8 mouse cellular contexts compared by ENCODE assay signal in genomic region chr8:126920845-126921244, GRCm38 (mm10). TPM values are rescaled to one million over a fixed set of nuclear protein-coding genes. Genes with fewer than 3 reads are reported as not detected.
DNase-seq lines count a peak whose midpoint lies in the region; ATAC-seq and TF ChIP-seq lines count a peak whose summit lies in the region.

No protein-coding gene starts in this region.

- no peak overlapping the region for H3K9ac ChIP-seq in heart, embryonic 14.5 days (ENCODE audit: low read length)
- no peak overlapping the region for H3K9ac ChIP-seq in liver, embryonic 11.5 days (ENCODE audit: low read depth, low read length)

- TF ChIP-seq POLR2A in bone marrow macrophage, adult 2 months (IDR thresholded peaks at IDR 0.05; ENCODE audit: borderline replicate concordance, low read depth, low read length), result 0 out of 2 replicates have a peak, but pooled peaks have one; percentile 42
- no peak for TF ChIP-seq POLR2A in myocyte (IDR thresholded peaks at IDR 0.05; ENCODE audit: insufficient read length, low read depth)

- no peaks in the 10 kb centered on the region for H3K79me2 ChIP-seq in myocyte (ENCODE audit: control insufficient read depth, insufficient read depth)

- peaks cover 6% of the 10 kb centered on the region; the same call in 1 of the 2 replicates for H3K36me3 ChIP-seq in forebrain, embryonic 10.5 days (replicated peaks)
- 0 out of 2 replicates have a peak, but pooled peaks cover 6% of the 10 kb centered on the region for H3K36me3 ChIP-seq in heart, embryonic 14.5 days (ENCODE audit: control insufficient read depth, insufficient read depth, low read length)
- H3K36me3 ChIP-seq in liver, embryonic 11.5 days (ENCODE audit: control insufficient read depth, insufficient read depth, low read length), result no peaks in the 10 kb centered on the region
- H3K36me3 ChIP-seq in myocyte (ENCODE audit: control insufficient read depth, insufficient read depth), result peaks cover 2% of the 10 kb centered on the region

- peak overlapping the region; percentile 10; the same call in 1 of the 2 replicates for H3K4me3 ChIP-seq in bone marrow macrophage, adult 2 months (ENCODE audit: insufficient read depth, low read length)
- H3K4me3 ChIP-seq in forebrain, embryonic 10.5 days, result no peak overlapping the region
- H3K4me3 ChIP-seq in heart, embryonic 14.5 days (ENCODE audit: control insufficient read depth in 1 of 2, insufficient read depth in 1 of 2, low read depth in 1 of 2, low read length in 2 of 2), result no peak overlapping the region
- no peak overlapping the region for H3K4me3 ChIP-seq in liver, embryonic 11.5 days (ENCODE audit: low read depth, low read length)
- H3K4me3 ChIP-seq in myocyte, result no peak overlapping the region

- WGBS in forebrain, embryonic 10.5 days, result 29% methylated on average over 3 of the region's 3 CpGs
- 21% methylated on average over 3 of the region's 3 CpGs for WGBS in heart, embryonic 14.5 days
- 39% methylated on average over 3 of the region's 3 CpGs for WGBS in liver, embryonic 11.5 days

- peak; percentile 80 for DNase-seq in CD4-positive helper T cell, adult 2 months (ENCODE audit: low read depth, low spot score)
- peak; percentile 65 for DNase-seq in forebrain, embryonic 10.5 days (ENCODE audit: extremely low spot score, low spot score)
- peak; percentile 87 for DNase-seq in kidney, postnatal 10 days
- DNase-seq in liver, embryonic 11.5 days (ENCODE audit: low spot score), result no peak
- peak; percentile 75 for DNase-seq in telencephalon, adult 2 months (ENCODE audit: low read depth, low spot score)

- H3K4me2 ChIP-seq in heart, embryonic 14.5 days (ENCODE audit: low read length), result no peak overlapping the region
- H3K4me2 ChIP-seq in liver, embryonic 11.5 days, result no peak overlapping the region
- peak overlapping the region; percentile 22 for H3K4me2 ChIP-seq in myocyte (ENCODE audit: low read depth)

- no peaks in the 10 kb centered on the region for H3K27me3 ChIP-seq in forebrain, embryonic 10.5 days (ENCODE audit: poor library complexity, severe bottlenecking)
- H3K27me3 ChIP-seq in heart, embryonic 14.5 days (ENCODE audit: control insufficient read depth, insufficient read depth, low read length), result no peaks in the 10 kb centered on the region
- H3K27me3 ChIP-seq in liver, embryonic 11.5 days (replicated peaks; ENCODE audit: control insufficient read depth, insufficient read depth, low read length), result no peaks in the 10 kb centered on the region
- H3K27me3 ChIP-seq in myocyte (ENCODE audit: control insufficient read depth, insufficient read depth, insufficient read length), result no peaks in the 10 kb centered on the region

- peak overlapping the region; percentile 88 for H3K27ac ChIP-seq in bone marrow macrophage, adult 2 months (ENCODE audit: insufficient read depth, low read depth, low read length)
- peak overlapping the region; percentile 31; the same call in 1 of the 2 replicates for H3K27ac ChIP-seq in forebrain, embryonic 10.5 days
- H3K27ac ChIP-seq in heart, embryonic 14.5 days (replicated peaks in 1 of 2; ENCODE audit: control insufficient read depth in 1 of 2, insufficient read depth in 1 of 2, low read depth in 2 of 2, low read length in 2 of 2), result no peak overlapping the region
- no peak overlapping the region for H3K27ac ChIP-seq in liver, embryonic 11.5 days (ENCODE audit: low read depth, low read length)

- H3K9me3 ChIP-seq in forebrain, embryonic 10.5 days, result no peaks in the 10 kb centered on the region
- H3K9me3 ChIP-seq in heart, embryonic 14.5 days (ENCODE audit: control insufficient read depth, low read length), result no peaks in the 10 kb centered on the region
- no peaks in the 10 kb centered on the region for H3K9me3 ChIP-seq in liver, embryonic 11.5 days (ENCODE audit: control insufficient read depth, low read length)

- peak; percentile 73 for TF ChIP-seq CTCF in bone marrow macrophage, adult 2 months (IDR thresholded peaks at IDR 0.05; ENCODE audit: low read depth, low read length)

- ATAC-seq in heart, embryonic 14.5 days (ENCODE audit: insufficient number of reproducible peaks, insufficient read depth, low FRiP score, low read depth), result peak; percentile 46
- ATAC-seq in liver, embryonic 11.5 days (replicated peaks; ENCODE audit: low FRiP score), result peak; percentile 61

- peaks cover 31% of the 10 kb centered on the region for H3K4me1 ChIP-seq in bone marrow macrophage, adult 2 months (ENCODE audit: control insufficient read depth, insufficient read depth, low read length)
- peaks cover 15% of the 10 kb centered on the region for H3K4me1 ChIP-seq in forebrain, embryonic 10.5 days
- H3K4me1 ChIP-seq in heart, embryonic 14.5 days (ENCODE audit: control insufficient read depth in 2 of 2, insufficient read depth in 2 of 2, low read length in 2 of 2), result peaks cover 18 to 21% of the 10 kb centered on the region in 2 experiments
- H3K4me1 ChIP-seq in liver, embryonic 11.5 days (replicated peaks; ENCODE audit: control insufficient read depth, insufficient read depth, low read length), result peaks cover 8% of the 10 kb centered on the region; the same call in 1 of the 2 replicates

- H3ac ChIP-seq in myocyte (ENCODE audit: control insufficient read depth, insufficient read length), result no peak overlapping the region

TF ChIP-seq in myocyte, 11 proteins besides CTCF, POLR2A, EP300 and RAD21:
- TF ChIP-seq POLR2AphosphoS2 (IDR thresholded peaks at IDR 0.05; ENCODE audit: insufficient read length, low read depth), result no peak
- no peak for TF ChIP-seq E2F4 (IDR thresholded peaks at IDR 0.05; ENCODE audit: insufficient read depth)
- no peak for TF ChIP-seq SRF (IDR thresholded peaks at IDR 0.05; ENCODE audit: control insufficient read depth, insufficient read length, low read depth)
- no peak for TF ChIP-seq MAX (IDR thresholded peaks at IDR 0.05; ENCODE audit: low read depth)
- TF ChIP-seq MYOD1 (IDR thresholded peaks at IDR 0.05; ENCODE audit: control insufficient read depth in 1 of 3, insufficient read length in 2 of 3, low read depth in 2 of 3), result no peak

RNA-seq across cellular contexts. Expression of gene Tomm20, which starts 24.8 kb away (rescaled TPM):
- polyA plus RNA-seq in bone marrow macrophage, adult 2 months (2012; ENCODE audit: insufficient read depth, insufficient read length, missing spikeins), result 79.4 and 89.9 TPM in 2 replicates
- 294 and 298 TPM in 2 replicates for polyA plus RNA-seq in forebrain, embryonic 10.5 days (2016; fragmentation: Nextera tagmentation; extraction: Ambion mirVana)
- polyA plus RNA-seq in heart, embryonic 14.5 days (2014; fragmentation: Nextera tagmentation; extraction: Ambion mirVana), result 197 and 200 TPM in 2 replicates
- polyA plus RNA-seq in liver, embryonic 11.5 days (2014; fragmentation: Nextera tagmentation; extraction: Ambion mirVana), result 359 and 372 TPM in 2 replicates
- 327 TPM for polyA plus RNA-seq in myocyte (2012; fragmentation: generic; extraction: Trizol)

RNA-seq across cellular contexts. Expression of gene Rbm34, which starts 50.0 kb away (rescaled TPM):
- 19.7 and 20.9 TPM in 2 replicates for polyA plus RNA-seq in bone marrow macrophage, adult 2 months (2012; ENCODE audit: insufficient read depth, insufficient read length, missing spikeins)
- 26.1 and 26.5 TPM in 2 replicates for polyA plus RNA-seq in forebrain, embryonic 10.5 days (2016; fragmentation: Nextera tagmentation; extraction: Ambion mirVana)
- 10.7 and 11.7 TPM in 2 replicates for polyA plus RNA-seq in heart, embryonic 14.5 days (2014; fragmentation: Nextera tagmentation; extraction: Ambion mirVana)
- 30.5 and 32.4 TPM in 2 replicates for polyA plus RNA-seq in liver, embryonic 11.5 days (2014; fragmentation: Nextera tagmentation; extraction: Ambion mirVana)
- 4.9 TPM for polyA plus RNA-seq in myocyte (2012; fragmentation: generic; extraction: Trizol)

Comparison
In these comparisons a context has a peak if more than half of its experiments do, and no peak if none do; other contexts are left out.
1. H3K27ac ChIP-seq: peak in bone marrow macrophage, adult 2 months (single experiment) and forebrain, embryonic 10.5 days (single experiment); none in heart, embryonic 14.5 days (0 of 2) and liver, embryonic 11.5 days (single experiment).